Mouse (Mus musculus): Measurements from ENCODE around the gene Nos3.

DNA sequence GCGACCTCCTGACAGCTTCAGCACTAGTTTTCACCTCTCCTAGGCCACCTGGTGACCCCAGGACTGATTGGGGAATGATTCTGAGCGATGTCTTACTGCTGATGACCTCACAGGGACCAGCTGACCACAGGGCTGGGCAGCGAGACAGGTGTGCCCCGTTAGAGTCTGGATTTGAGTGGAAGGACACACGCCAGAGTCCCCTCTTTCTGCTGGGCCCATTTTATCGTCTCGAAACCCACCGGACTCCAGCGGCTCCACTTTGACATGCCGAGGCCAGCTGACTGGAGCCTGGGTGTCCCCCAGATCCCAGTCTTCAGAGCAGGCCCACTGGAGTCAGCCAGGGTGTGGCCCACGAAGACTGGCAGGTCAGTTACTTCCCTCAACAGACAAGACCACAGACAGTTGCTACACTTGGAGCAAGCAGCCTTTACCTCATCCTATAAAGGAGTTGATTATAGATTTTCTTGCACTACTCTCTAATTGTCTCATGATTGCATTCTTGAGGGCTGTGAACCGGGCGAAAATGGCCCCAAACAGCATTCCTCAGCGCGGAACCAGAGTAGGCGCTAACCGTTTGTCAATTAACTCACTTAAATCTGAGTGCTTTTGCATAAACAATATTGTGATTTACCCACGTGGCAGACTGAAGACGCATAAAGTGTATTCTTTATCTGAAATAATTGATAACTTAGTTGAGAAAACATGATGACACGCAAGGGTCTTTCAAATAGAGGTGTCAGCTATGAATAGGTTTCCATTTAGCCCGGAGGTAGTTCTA lies 59.6 kb downstream of the Nos3 start:
- no peak for TF ChIP-seq CTCF (conservative IDR thresholded peaks at IDR 0.05; ENCODE audit: low read length)
- TF ChIP-seq NANOG (IDR thresholded peaks at IDR 0.05; ENCODE audit: borderline replicate concordance, low read length) = no peak
